Mouse (Mus musculus): Measurements from ENCODE around the gene Sec1. TPM values are rescaled to one million over a fixed set of nuclear protein-coding genes. Genes with fewer than 3 reads are reported as not detected.
A peak's percentile ranks its signal among the peaks of the same experiment; 100 is the strongest.

Gene Sec1
- polyA plus RNA-seq, 1 experiment from 2014 or later: 0.27 TPM

DNA sequence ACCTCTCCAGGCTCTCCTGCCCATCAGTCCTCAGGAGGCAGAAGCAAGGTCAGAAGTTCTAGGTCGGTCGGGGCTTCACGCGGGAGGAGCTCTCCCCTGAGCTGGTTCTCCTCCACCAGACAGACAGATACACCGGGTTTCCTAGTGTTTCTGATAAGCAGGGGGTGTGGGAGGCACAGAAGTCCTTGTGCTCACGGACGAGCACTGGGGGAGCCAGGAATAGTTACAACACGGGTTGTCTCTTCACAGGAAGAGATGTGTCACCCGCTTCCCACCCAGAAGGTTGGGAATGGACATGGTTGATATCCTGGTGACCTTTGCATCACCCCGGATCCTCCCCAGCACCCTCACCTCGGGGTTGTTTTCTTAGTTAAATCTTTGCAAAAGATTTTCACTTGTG is 4.4 kb downstream of the Sec1 start:
- Histone ChIP-seq H3K4me1 (ENCODE audit: control insufficient read depth, insufficient read depth, low read length) (peaks cover 9% of the 10 kb centered on the region), H3K9me3 (replicated peaks; ENCODE audit: control insufficient read depth, low read length) (no peaks in the 10 kb centered on the region), H3K9ac (replicated peaks; ENCODE audit: low read length) (no peak overlapping the region), H3K4me2 (ENCODE audit: low read depth, low read length) (no peak overlapping the region), H3K36me3 (replicated peaks; ENCODE audit: control insufficient read depth, insufficient read depth, low read depth, low read length) (no peaks in the 10 kb centered on the region), H3K27me3 (ENCODE audit: control insufficient read depth, insufficient read depth, low read length) (no peaks in the 10 kb centered on the region), H3K27ac (replicated peaks; ENCODE audit: low read depth, low read length) (no peak overlapping the region), H3K4me3 (ENCODE audit: low read depth, low read length) (no peak overlapping the region)
- ATAC-seq (replicated peaks; ENCODE audit: insufficient number of reproducible peaks, low FRiP score, low TSS enrichment, low read depth): no peak
- no peak for DNase-seq (ENCODE audit: low spot score)
- WGBS: 69% methylated on average over 11 of the region's 11 CpGs

DNA sequence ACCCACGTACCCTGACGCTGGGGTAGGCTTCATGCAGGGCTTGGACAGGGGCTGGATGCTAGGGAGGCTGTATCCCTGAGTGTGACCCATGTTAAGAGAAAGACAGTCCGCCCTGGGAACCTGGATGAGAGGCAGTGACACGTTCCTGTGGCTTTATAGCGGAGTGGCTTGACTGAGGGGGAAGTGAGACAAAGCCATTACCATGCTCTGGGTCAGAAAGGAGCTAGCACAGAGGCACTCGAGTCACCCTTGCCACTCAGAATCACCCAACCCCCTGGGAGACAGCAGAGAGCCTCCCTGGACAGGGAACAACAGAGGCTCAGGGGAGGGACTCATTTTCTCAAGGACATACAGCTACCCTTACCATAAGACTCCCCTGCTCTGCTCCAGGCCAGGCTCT is 5.1 kb downstream of the Sec1 start:
- Histone ChIP-seq H3K27me3 (ENCODE audit: control insufficient read depth, insufficient read depth, low read length) (no peaks in the 10 kb centered on the region), H3K4me2 (ENCODE audit: low read depth, low read length) (no peak overlapping the region), H3K9me3 (replicated peaks; ENCODE audit: control insufficient read depth, low read length) (no peaks in the 10 kb centered on the region), H3K4me3 (ENCODE audit: low read depth, low read length) (no peak overlapping the region), H3K27ac (replicated peaks; ENCODE audit: low read depth, low read length) (no peak overlapping the region), H3K4me1 (ENCODE audit: control insufficient read depth, insufficient read depth, low read length) (peaks cover 9% of the 10 kb centered on the region), H3K36me3 (replicated peaks; ENCODE audit: control insufficient read depth, insufficient read depth, low read depth, low read length) (no peaks in the 10 kb centered on the region), H3K9ac (replicated peaks; ENCODE audit: low read length) (no peak overlapping the region)
- DNase-seq (ENCODE audit: low spot score): no peak
- no peak for ATAC-seq (replicated peaks; ENCODE audit: insufficient number of reproducible peaks, low FRiP score, low TSS enrichment, low read depth)
- 55% methylated on average over 6 of the region's 6 CpGs for WGBS

GRCm38 (mm10) chr7:45686841-45687240 is 7.4 kb downstream of the Sec1 start:
- H3K4me2 ChIP-seq (ENCODE audit: low read depth, low read length): no peak overlapping the region
- ATAC-seq (replicated peaks; ENCODE audit: insufficient number of reproducible peaks, low FRiP score, low TSS enrichment, low read depth) (no peak), DNase-seq (ENCODE audit: low spot score) (no peak)
- H3K9ac ChIP-seq (replicated peaks; ENCODE audit: low read length): no peak overlapping the region
- H3K4me3 ChIP-seq (ENCODE audit: low read depth, low read length): no peak overlapping the region
- no peaks in the 10 kb centered on the region for H3K36me3 ChIP-seq (replicated peaks; ENCODE audit: control insufficient read depth, insufficient read depth, low read depth, low read length)
- H3K27ac ChIP-seq (replicated peaks; ENCODE audit: low read depth, low read length): no peak overlapping the region
- WGBS: 67% methylated on average over 3 of the region's 3 CpGs
- peaks cover 9% of the 10 kb centered on the region for H3K4me1 ChIP-seq (ENCODE audit: control insufficient read depth, insufficient read depth, low read length)
- H3K27me3 ChIP-seq (ENCODE audit: control insufficient read depth, insufficient read depth, low read length): no peaks in the 10 kb centered on the region
- no peaks in the 10 kb centered on the region for H3K9me3 ChIP-seq (replicated peaks; ENCODE audit: control insufficient read depth, low read length)

GRCm38 (mm10) chr7:45685811-45686210 is 8.4 kb downstream of the Sec1 start:
- Histone ChIP-seq H3K9ac (replicated peaks; ENCODE audit: low read length) (peak overlapping the region; percentile 13; the same call in 1 of the 2 replicates), H3K27ac (replicated peaks; ENCODE audit: low read depth, low read length) (0 out of 2 replicates have a peak overlapping the region, but pooled peaks have one; percentile 9), H3K27me3 (ENCODE audit: control insufficient read depth, insufficient read depth, low read length) (no peaks in the 10 kb centered on the region), H3K4me1 (ENCODE audit: control insufficient read depth, insufficient read depth, low read length) (peaks cover 9% of the 10 kb centered on the region), H3K36me3 (replicated peaks; ENCODE audit: control insufficient read depth, insufficient read depth, low read depth, low read length) (no peaks in the 10 kb centered on the region), H3K4me3 (ENCODE audit: low read depth, low read length) (no peak overlapping the region), H3K9me3 (replicated peaks; ENCODE audit: control insufficient read depth, low read length) (no peaks in the 10 kb centered on the region), H3K4me2 (ENCODE audit: low read depth, low read length) (no peak overlapping the region)
- ATAC-seq (replicated peaks; ENCODE audit: insufficient number of reproducible peaks, low FRiP score, low TSS enrichment, low read depth) (no peak), DNase-seq (ENCODE audit: low spot score) (peak; percentile 57)
- WGBS: 25% methylated on average over 10 of the region's 10 CpGs

GRCm38 (mm10) chr7:45683396-45684050 is 10.7 kb downstream of the Sec1 start, which contains the start of gene Ntn5:
Gene Ntn5, plus strand, starts transcription at chr7:45684022.
- ATAC-seq (replicated peaks; ENCODE audit: insufficient number of reproducible peaks, low FRiP score, low TSS enrichment, low read depth) (no peak), DNase-seq (ENCODE audit: low spot score) (no peak)
- no peaks in the 10 kb centered on the region for H3K36me3 ChIP-seq (replicated peaks; ENCODE audit: control insufficient read depth, insufficient read depth, low read depth, low read length)
- H3K27me3 ChIP-seq (ENCODE audit: control insufficient read depth, insufficient read depth, low read length): no peaks in the 10 kb centered on the region
- H3K9ac ChIP-seq (replicated peaks; ENCODE audit: low read length): no peak within 1 kb of the TSS; the same call in 1 of the 2 replicates
- 70% methylated on average over 7 of the region's 7 CpGs for WGBS
- H3K27ac ChIP-seq (replicated peaks; ENCODE audit: low read depth, low read length): no peak within 1 kb of the TSS
- H3K4me3 ChIP-seq (ENCODE audit: low read depth, low read length): no peak within 1 kb of the TSS
- no peak within 1 kb of the TSS for H3K4me2 ChIP-seq (ENCODE audit: low read depth, low read length)
- no peaks in the 10 kb centered on the region for H3K9me3 ChIP-seq (replicated peaks; ENCODE audit: control insufficient read depth, low read length)
- peaks cover 9% of the 10 kb centered on the region for H3K4me1 ChIP-seq (ENCODE audit: control insufficient read depth, insufficient read depth, low read length)

DNA sequence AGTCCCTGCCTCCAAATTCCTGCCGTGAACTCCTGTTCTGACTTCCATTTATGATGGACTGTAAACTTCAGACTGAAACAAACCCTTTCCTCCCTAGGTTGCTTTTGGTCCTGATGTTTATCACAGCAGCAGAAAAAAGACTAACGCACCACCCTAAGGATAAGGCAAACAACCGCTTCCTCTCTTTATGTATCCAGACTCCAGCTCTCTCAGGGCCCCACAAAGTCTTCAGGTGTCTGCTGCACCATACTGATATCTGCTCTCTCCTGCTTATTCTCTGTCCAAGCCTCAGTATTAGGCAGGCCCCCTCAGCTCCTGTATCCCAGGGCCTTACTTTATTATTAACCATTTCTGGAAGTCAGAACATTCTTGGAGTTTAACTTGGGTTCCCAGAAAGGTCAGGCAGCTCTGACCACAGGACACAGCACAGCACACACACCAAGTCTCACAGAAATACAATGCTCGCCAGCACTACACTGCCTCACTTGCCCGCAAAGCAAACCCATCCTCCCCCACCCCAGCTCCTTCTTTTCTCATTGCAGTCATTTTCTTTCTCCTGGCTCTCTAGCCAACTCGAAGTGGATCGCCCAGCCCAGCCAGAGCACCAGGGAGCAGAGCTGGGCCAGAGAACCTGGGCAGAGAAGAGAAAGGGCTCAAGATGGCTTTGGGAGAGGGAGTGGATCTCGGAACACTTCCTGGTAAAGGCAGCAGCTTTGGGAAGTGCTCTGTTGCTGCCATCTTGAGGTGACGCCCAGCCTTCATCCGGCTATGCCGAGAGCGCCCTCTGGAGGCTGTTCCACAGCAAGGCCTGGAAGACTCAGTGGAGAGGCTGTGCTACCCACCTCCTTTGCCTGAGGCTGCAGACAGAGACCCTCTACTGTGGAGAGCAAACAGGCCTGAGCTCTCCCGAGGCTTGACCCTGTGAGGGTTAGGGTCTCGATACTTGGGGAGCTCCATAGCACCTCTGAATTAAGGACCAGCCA is 11.8 kb downstream of the Sec1 start:
- ATAC-seq (replicated peaks; ENCODE audit: insufficient number of reproducible peaks, low FRiP score, low TSS enrichment, low read depth): peak; percentile 74
- Histone ChIP-seq H3K4me3 (ENCODE audit: low read depth, low read length) (no peak overlapping the region), H3K27me3 (ENCODE audit: control insufficient read depth, insufficient read depth, low read length) (no peaks in the 10 kb centered on the region), H3K36me3 (replicated peaks; ENCODE audit: control insufficient read depth, insufficient read depth, low read depth, low read length) (no peaks in the 10 kb centered on the region), H3K27ac (replicated peaks; ENCODE audit: low read depth, low read length) (0 out of 2 replicates have a peak overlapping the region, but pooled peaks have one; percentile 8), H3K9ac (replicated peaks; ENCODE audit: low read length) (peak overlapping the region; percentile 42), H3K9me3 (replicated peaks; ENCODE audit: control insufficient read depth, low read length) (no peaks in the 10 kb centered on the region), H3K4me1 (ENCODE audit: control insufficient read depth, insufficient read depth, low read length) (peaks cover 9% of the 10 kb centered on the region), H3K4me2 (ENCODE audit: low read depth, low read length) (peak overlapping the region; percentile 29; the same call in 1 of the 2 replicates)
- 29% methylated on average over 14 of the region's 14 CpGs for WGBS
- peak; percentile 96 for DNase-seq (ENCODE audit: low spot score)

- H3K4me3 ChIP-seq (ENCODE audit: low read depth, low read length): no peak overlapping the region
- 88% methylated on average over 8 of the region's 8 CpGs for WGBS
- H3K36me3 ChIP-seq (replicated peaks; ENCODE audit: control insufficient read depth, insufficient read depth, low read depth, low read length): no peaks in the 10 kb centered on the region
- H3K9me3 ChIP-seq (replicated peaks; ENCODE audit: control insufficient read depth, low read length): no peaks in the 10 kb centered on the region
- no peak overlapping the region for H3K4me2 ChIP-seq (ENCODE audit: low read depth, low read length)
- ATAC-seq (replicated peaks; ENCODE audit: insufficient number of reproducible peaks, low FRiP score, low TSS enrichment, low read depth) (no peak), DNase-seq (ENCODE audit: low spot score) (no peak)
- no peaks in the 10 kb centered on the region for H3K27me3 ChIP-seq (ENCODE audit: control insufficient read depth, insufficient read depth, low read length)
- H3K4me1 ChIP-seq (ENCODE audit: control insufficient read depth, insufficient read depth, low read length): peaks cover 6% of the 10 kb centered on the region
- no peak overlapping the region for H3K9ac ChIP-seq (replicated peaks; ENCODE audit: low read length)
- no peak overlapping the region for H3K27ac ChIP-seq (replicated peaks; ENCODE audit: low read depth, low read length)
Measured at GRCm38 (mm10) chr7:45681046-45681736, 13.0 kb downstream of the Sec1 start.

All from embryonic facial prominence, embryonic 11.5 days (tissue).